Mouse (Mus musculus) lung, adult 2 months (tissue): ENCODE data around the gene Nos1ap.

Source experiments
- CTCF ChIP-seq: fragments of 200-500 bp; IDR thresholded peaks from 2 replicates; pipeline ENCODE4 v1.5.1; 2011; ENCODE audit warnings: mild to moderate bottlenecking, low read length, control low read depth; ENCODE audit not compliant: insufficient read depth
- POLR2A ChIP-seq: fragments of 200-500 bp; IDR thresholded peaks from 2 replicates; pipeline ENCODE4 v1.6.1; 2011; ENCODE audit warnings: low read depth, mild to moderate bottlenecking, control low read depth, low read length, borderline replicate concordance; ENCODE audit errors: extremely low read depth

- TF ChIP-seq CTCF: no peak
- no peak for TF ChIP-seq POLR2A
Observed at GRCm38 (mm10) chr1:170554235-170554938, 35.3 kb downstream of the Nos1ap start.
